Mouse (Mus musculus) kidney, postnatal 14 days (tissue): ENCODE measurements around the gene Nr2f6.
A peak's percentile ranks its signal among the peaks of the same experiment; 100 is the strongest.

ENCODE experiments used
- DNase-seq: peaks from one replicate; pipeline ENCODE4 v3.0.0; 2022; ENCODE audit warnings: mixed read lengths

Gene Nr2f6

GRCm38 (mm10) chr8:71388267-71388666 lies 6.5 kb upstream of the Nr2f6 start:
- no peak for DNase-seq

GRCm38 (mm10) chr8:71385212-71385835 lies 3.6 kb upstream of the Nr2f6 start:
- no peak for DNase-seq

GRCm38 (mm10) chr8:71383860-71384259 lies 2.1 kb upstream of the Nr2f6 start:
- no peak for DNase-seq

GRCm38 (mm10) chr8:71383396-71383795 lies 1.6 kb upstream of the Nr2f6 start:
- DNase-seq: peak; percentile 45

GRCm38 (mm10) chr8:71381971-71382961 lies 506 bp upstream of the Nr2f6 start:
- DNase-seq: peak; percentile 96

- peak; percentile 60 for DNase-seq
Observed at GRCm38 (mm10) chr8:71380178-71381171, 1.3 kb downstream of the Nr2f6 start.

GRCm38 (mm10) chr8:71379512-71380075 lies 2.2 kb downstream of the Nr2f6 start:
- DNase-seq: peak; percentile 71

GRCm38 (mm10) chr8:71379008-71379407 lies 2.8 kb downstream of the Nr2f6 start:
- no peak for DNase-seq

- peak; percentile 41 for DNase-seq
Observed at GRCm38 (mm10) chr8:71376423-71377030, 5.2 kb downstream of the Nr2f6 start.

- DNase-seq: peak; percentile 89
Observed at GRCm38 (mm10) chr8:71375581-71376422, 6.0 kb downstream of the Nr2f6 start.

- peak; percentile 70 for DNase-seq
Observed at GRCm38 (mm10) chr8:71374616-71375206, 7.0 kb downstream of the Nr2f6 start.

- DNase-seq: no peak
Observed at GRCm38 (mm10) chr8:71373000-71373399, 8.8 kb downstream of the Nr2f6 start.

GRCm38 (mm10) chr8:71372427-71372826 lies 9.3 kb downstream of the Nr2f6 start:
- DNase-seq: no peak

- DNase-seq: peak; percentile 99
Observed at GRCm38 (mm10) chr8:71371236-71371848, 10.4 kb downstream of the Nr2f6 start, which contains the start of gene Ocel1. Ocel1 (plus strand) TSS chr8:71371298.

- no peak for DNase-seq
Observed at GRCm38 (mm10) chr8:71370711-71371235, 11.0 kb downstream of the Nr2f6 start.

- no peak for DNase-seq
Observed at GRCm38 (mm10) chr8:71369040-71369718, 12.6 kb downstream of the Nr2f6 start.

- no peak for DNase-seq
Observed at GRCm38 (mm10) chr8:71368366-71368765, 13.4 kb downstream of the Nr2f6 start.

GRCm38 (mm10) chr8:71367529-71368176 lies 14.1 kb downstream of the Nr2f6 start:
- peak; percentile 24 for DNase-seq
